Mouse (Mus musculus) myocyte (in vitro differentiated cells): ENCODE measurements at regions not wholly inside any gene's neighbourhood (a gene's known extent, or its start where the extent isn't known, plus 50 kb on each side); places are given as distances from the start of the nearest gene placed in this dataset.

Source experiments
- H3K27me3 ChIP-seq: one replicate; pipeline ENCODE4 v1.6.1; 2011; ENCODE audit not compliant: control insufficient read depth, insufficient read depth, insufficient read length
- H3K36me3 ChIP-seq: one replicate; pipeline ENCODE4 v1.6.1; 2011; ENCODE audit not compliant: control insufficient read depth, insufficient read depth
- H3K4me2 ChIP-seq: one replicate; pipeline ENCODE4 v1.6.1; 2011; ENCODE audit warnings: low read depth, control low read depth
- H3K4me3 ChIP-seq: one replicate; pipeline ENCODE4 v1.5.1; 2011; ENCODE audit warnings: mild to moderate bottlenecking, control low read depth, moderate library complexity
- H3K79me2 ChIP-seq: one replicate; pipeline ENCODE4 v1.6.1; 2011; ENCODE audit not compliant: control insufficient read depth, insufficient read depth
- H3ac ChIP-seq: one replicate; pipeline ENCODE4 v1.6.1; 2011; ENCODE audit not compliant: control insufficient read depth, insufficient read length
- CEBPB ChIP-seq: IDR thresholded peaks from 2 replicates; pipeline ENCODE4 v1.6.1; 2011; ENCODE audit warnings: mild to moderate bottlenecking, moderate library complexity; ENCODE audit not compliant: poor library complexity, insufficient read depth, severe bottlenecking
- E2F4 ChIP-seq: IDR thresholded peaks from one replicate; pipeline ENCODE4 v1.6.1; 2011; ENCODE audit warnings: mild to moderate bottlenecking, control low read depth, moderate library complexity; ENCODE audit not compliant: insufficient read depth
- MAX ChIP-seq: IDR thresholded peaks from one replicate; pipeline ENCODE4 v1.6.1; 2011; ENCODE audit warnings: low read depth, mild to moderate bottlenecking, control low read depth
- MYOD1 ChIP-seq, 3 experiments: IDR thresholded peaks; one replicate each; pipeline ENCODE4 v1.6.1; 2011; ENCODE audit warnings: control low read depth in 2 of 3, low read depth in 2 of 3, mild to moderate bottlenecking in 2 of 3, moderate library complexity in 1 of 3; ENCODE audit not compliant: insufficient read length in 2 of 3, control insufficient read depth in 1 of 3
- MYOG ChIP-seq, 3 experiments: IDR thresholded peaks; one replicate each; pipeline ENCODE4 v1.6.1; 2011; ENCODE audit warnings: control low read depth in 2 of 3, low read depth in 2 of 3, mild to moderate bottlenecking in 2 of 3; ENCODE audit not compliant: insufficient read length in 2 of 3, control insufficient read depth in 1 of 3, insufficient read depth in 1 of 3
- POLR2A ChIP-seq: IDR thresholded peaks from one replicate; pipeline ENCODE4 v1.6.1; 2011; ENCODE audit warnings: low read depth, mild to moderate bottlenecking, control low read depth, moderate library complexity; ENCODE audit not compliant: insufficient read length
- POLR2AphosphoS2 ChIP-seq: IDR thresholded peaks from one replicate; pipeline ENCODE4 v1.6.1; 2011; ENCODE audit warnings: low read depth, control low read depth; ENCODE audit not compliant: insufficient read length
- REST ChIP-seq: IDR thresholded peaks from one replicate; pipeline ENCODE4 v1.6.1; 2011; ENCODE audit warnings: mild to moderate bottlenecking, control low read depth, moderate library complexity; ENCODE audit not compliant: insufficient read depth, insufficient read length
- SRF ChIP-seq: IDR thresholded peaks from one replicate; pipeline ENCODE4 v1.6.1; 2011; ENCODE audit warnings: low read depth; ENCODE audit not compliant: control insufficient read depth, insufficient read length
- TCF12 ChIP-seq: IDR thresholded peaks from one replicate; pipeline ENCODE4 v1.6.1; 2011; ENCODE audit warnings: mild to moderate bottlenecking, control low read depth; ENCODE audit not compliant: poor library complexity, insufficient read depth, severe bottlenecking
- TCF3 ChIP-seq: IDR thresholded peaks from one replicate; pipeline ENCODE4 v1.6.1; 2011; ENCODE audit warnings: low read depth, control low read depth; ENCODE audit not compliant: insufficient read length
- USF1 ChIP-seq: IDR thresholded peaks from one replicate; pipeline ENCODE4 v1.6.1; 2011; ENCODE audit warnings: low read depth, mild to moderate bottlenecking, control low read depth, moderate library complexity

GRCm38 (mm10) chr12:32677908-32678307 lies 141.4 kb upstream of the Nampt start:
- H3K36me3 ChIP-seq: no peaks in the 10 kb centered on the region
- H3ac ChIP-seq: no peak overlapping the region
- no peak overlapping the region for H3K4me3 ChIP-seq
- H3K27me3 ChIP-seq: no peaks in the 10 kb centered on the region
- H3K4me2 ChIP-seq: no peak overlapping the region
- TF ChIP-seq REST: no peak
- no peak for TF ChIP-seq POLR2A
- no peak for TF ChIP-seq MAX
- TF ChIP-seq TCF3: no peak
- H3K79me2 ChIP-seq: no peaks in the 10 kb centered on the region

GRCm38 (mm10) chr12:32678756-32679155 lies 140.6 kb upstream of the Nampt start:
- Histone ChIP-seq H3ac (no peak overlapping the region), H3K79me2 (no peaks in the 10 kb centered on the region), H3K36me3 (no peaks in the 10 kb centered on the region), H3K4me2 (no peak overlapping the region), H3K4me3 (no peak overlapping the region), H3K27me3 (no peaks in the 10 kb centered on the region)
- TF ChIP-seq POLR2AphosphoS2 (no peak), MYOG (IDR thresholded peaks at IDR 0.05; ENCODE audit: control insufficient read depth in 1 of 3, insufficient read depth in 1 of 3, insufficient read length in 2 of 3, low read depth in 2 of 3) (no peak), TCF3 (no peak), REST (no peak), MAX (no peak), TCF12 (no peak), USF1 (no peak), E2F4 (no peak), CEBPB (no peak), POLR2A (no peak), MYOD1 (IDR thresholded peaks at IDR 0.05; ENCODE audit: control insufficient read depth in 1 of 3, insufficient read length in 2 of 3, low read depth in 2 of 3) (no peak), SRF (no peak)

GRCm38 (mm10) chr12:32681910-32682309 lies 137.4 kb upstream of the Nampt start:
- Histone ChIP-seq H3ac (no peak overlapping the region), H3K36me3 (no peaks in the 10 kb centered on the region), H3K4me3 (no peak overlapping the region), H3K27me3 (no peaks in the 10 kb centered on the region), H3K4me2 (no peak overlapping the region), H3K79me2 (no peaks in the 10 kb centered on the region)
- TF ChIP-seq MYOG (IDR thresholded peaks at IDR 0.05; ENCODE audit: control insufficient read depth in 1 of 3, insufficient read depth in 1 of 3, insufficient read length in 2 of 3, low read depth in 2 of 3): no peak
- TF ChIP-seq E2F4: no peak
- TF ChIP-seq MAX: no peak
- TF ChIP-seq POLR2A: no peak
- TF ChIP-seq USF1: no peak
- no peak for TF ChIP-seq REST
- no peak for TF ChIP-seq CEBPB
- TF ChIP-seq SRF: no peak
- TF ChIP-seq TCF12: no peak
- no peak for TF ChIP-seq MYOD1 (IDR thresholded peaks at IDR 0.05; ENCODE audit: control insufficient read depth in 1 of 3, insufficient read length in 2 of 3, low read depth in 2 of 3)
- TF ChIP-seq TCF3: no peak
- no peak for TF ChIP-seq POLR2AphosphoS2

GRCm38 (mm10) chr12:32683375-32683774 lies 136.0 kb upstream of the Nampt start:
- H3K4me3 ChIP-seq: no peak overlapping the region
- H3K79me2 ChIP-seq: no peaks in the 10 kb centered on the region
- no peaks in the 10 kb centered on the region for H3K27me3 ChIP-seq
- H3K36me3 ChIP-seq: no peaks in the 10 kb centered on the region
- no peak for TF ChIP-seq POLR2A
- TF ChIP-seq REST: no peak
- TF ChIP-seq USF1: no peak
- TF ChIP-seq MAX: no peak
- no peak for TF ChIP-seq E2F4
- TF ChIP-seq MYOD1 (IDR thresholded peaks at IDR 0.05; ENCODE audit: control insufficient read depth in 1 of 3, insufficient read length in 2 of 3, low read depth in 2 of 3): no peak
- no peak for TF ChIP-seq SRF
- no peak for TF ChIP-seq POLR2AphosphoS2
- no peak for TF ChIP-seq TCF12
- TF ChIP-seq TCF3: no peak
- TF ChIP-seq CEBPB: no peak
- no peak overlapping the region for H3ac ChIP-seq
- no peak overlapping the region for H3K4me2 ChIP-seq

GRCm38 (mm10) chr12:32685788-32686385 lies 133.5 kb upstream of the Nampt start:
- no peaks in the 10 kb centered on the region for H3K79me2 ChIP-seq
- H3K36me3 ChIP-seq: no peaks in the 10 kb centered on the region
- no peak for TF ChIP-seq MAX
- no peak for TF ChIP-seq USF1
- no peak for TF ChIP-seq TCF12
- TF ChIP-seq CEBPB: no peak
- TF ChIP-seq REST: no peak
- no peak overlapping the region for H3K4me2 ChIP-seq
- H3ac ChIP-seq: no peak overlapping the region
- H3K27me3 ChIP-seq: no peaks in the 10 kb centered on the region
- no peak overlapping the region for H3K4me3 ChIP-seq
